Mouse (Mus musculus): ENCODE results near the gene Cmtm7. TPM values are rescaled to one million over a fixed set of nuclear protein-coding genes. Genes with fewer than 3 reads are reported as not detected.

Cmtm7 gene
- polyA plus RNA-seq (2012; fragmentation: generic; extraction: Trizol) = 61.4 TPM
- long read RNA-seq, experiment 1, transcript Cmtm7-201 (5 exons, 993 nt) = major isoform, 50 of 60 reads
- long read RNA-seq, experiment 1, transcript Cmtm7-202 (4 exons, 874 nt) = minor isoform, 5 of 60 reads
- long read RNA-seq, experiment 1, partial matches to known transcripts = 3 of 60 reads
- long read RNA-seq, experiment 1, other reads (novel, unspliced or antisense) = 2 of 60 reads
- long read RNA-seq, experiment 2, transcript Cmtm7-201 (5 exons, 993 nt) = major isoform, 36 of 42 reads
- long read RNA-seq, experiment 2, partial matches to known transcripts = 0 of 42 reads
- long read RNA-seq, experiment 2, other reads (novel, unspliced or antisense) = 3 of 42 reads

- Histone ChIP-seq H3K4me3 (ENCODE audit: insufficient read depth, poor library complexity, severe bottlenecking) (peak within 1 kb of the TSS; percentile 32), H3K27me3 (ENCODE audit: control insufficient read depth, insufficient read depth, insufficient read length) (no peaks in the 10 kb centered on the region), H3K79me2 (ENCODE audit: control insufficient read depth, insufficient read depth) (peaks cover 26% of the 10 kb centered on the region), H3ac (ENCODE audit: control insufficient read depth, insufficient read length, low read depth) (peak within 1 kb of the TSS; percentile 57), H3K79me3 (ENCODE audit: low read depth) (no peaks in the 10 kb centered on the region), H3K36me3 (ENCODE audit: control insufficient read depth, insufficient read depth) (no peaks in the 10 kb centered on the region)
- TF ChIP-seq MYOD1 (IDR thresholded peaks at IDR 0.05; ENCODE audit: control insufficient read depth, insufficient read length, low read depth) (no peak), MAX (IDR thresholded peaks at IDR 0.05) (peak; percentile 76), FOSL1 (IDR thresholded peaks at IDR 0.05; ENCODE audit: insufficient read depth, low read length, poor library complexity, severe bottlenecking) (no peak)
These were observed at the start of gene Cmtm7 for GRCm38 (mm10) chr9:114781526-114782212. Gene Cmtm7 (minus strand): TSS chr9:114781856.

- Histone ChIP-seq H3ac (ENCODE audit: control insufficient read depth, insufficient read length, low read depth) (no peak overlapping the region), H3K4me3 (ENCODE audit: insufficient read depth, poor library complexity, severe bottlenecking) (no peak overlapping the region), H3K79me2 (ENCODE audit: control insufficient read depth, insufficient read depth) (no peaks in the 10 kb centered on the region), H3K36me3 (ENCODE audit: control insufficient read depth, insufficient read depth) (no peaks in the 10 kb centered on the region), H3K79me3 (ENCODE audit: low read depth) (no peaks in the 10 kb centered on the region), H3K27me3 (ENCODE audit: control insufficient read depth, insufficient read depth, insufficient read length) (peaks cover 14% of the 10 kb centered on the region)
- no peak for TF ChIP-seq MAX (IDR thresholded peaks at IDR 0.05)
- TF ChIP-seq MYOD1 (IDR thresholded peaks at IDR 0.05; ENCODE audit: control insufficient read depth, insufficient read length, low read depth) = no peak
- TF ChIP-seq FOSL1 (IDR thresholded peaks at IDR 0.05; ENCODE audit: insufficient read depth, low read length, poor library complexity, severe bottlenecking) = no peak
- no peak for TF ChIP-seq CTCF (IDR thresholded peaks at IDR 0.05; ENCODE audit: control insufficient read depth, insufficient read depth, insufficient read length)
- no peak for TF ChIP-seq CEBPB (IDR thresholded peaks at IDR 0.05; ENCODE audit: low read depth)
- TF ChIP-seq MYOG (IDR thresholded peaks at IDR 0.05; ENCODE audit: control insufficient read depth, extremely low read depth, insufficient read length) = no peak
- TF ChIP-seq USF1 (IDR thresholded peaks at IDR 0.05; ENCODE audit: low read depth) = no peak
These were observed 48.7 kb upstream of the Cmtm7 start for GRCm38 (mm10) chr9:114830351-114830750.

DNA sequence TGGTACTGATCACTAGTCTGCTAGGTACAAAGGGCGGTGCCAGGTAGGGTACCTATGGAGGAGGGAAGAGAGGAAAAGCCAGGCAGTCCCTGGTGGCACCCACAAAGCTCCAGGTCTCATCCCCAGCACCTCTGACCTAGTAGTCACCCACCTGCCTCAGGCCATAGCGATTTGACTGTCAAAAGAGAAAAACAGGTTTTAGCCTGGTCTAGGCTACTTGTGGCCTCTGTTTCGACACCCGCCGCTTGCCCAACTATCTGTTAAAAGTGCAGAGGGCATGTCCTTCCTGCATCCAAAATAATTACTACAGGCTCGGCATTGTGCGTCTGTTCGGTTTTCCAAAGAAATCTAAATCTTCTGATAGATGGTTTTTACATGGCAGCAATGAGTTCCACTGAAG is 48.0 kb upstream of the Cmtm7 start:
- Histone ChIP-seq H3K79me2 (ENCODE audit: control insufficient read depth, insufficient read depth) (no peaks in the 10 kb centered on the region), H3ac (ENCODE audit: control insufficient read depth, insufficient read length, low read depth) (no peak overlapping the region), H3K79me3 (ENCODE audit: low read depth) (no peaks in the 10 kb centered on the region), H3K36me3 (ENCODE audit: control insufficient read depth, insufficient read depth) (no peaks in the 10 kb centered on the region), H3K4me3 (ENCODE audit: insufficient read depth, poor library complexity, severe bottlenecking) (no peak overlapping the region), H3K27me3 (ENCODE audit: control insufficient read depth, insufficient read depth, insufficient read length) (peaks cover 11% of the 10 kb centered on the region)
- TF ChIP-seq FOSL1 (IDR thresholded peaks at IDR 0.05; ENCODE audit: insufficient read depth, low read length, poor library complexity, severe bottlenecking) (no peak), MYOD1 (IDR thresholded peaks at IDR 0.05; ENCODE audit: control insufficient read depth, insufficient read length, low read depth) (no peak), MYOG (IDR thresholded peaks at IDR 0.05; ENCODE audit: control insufficient read depth, extremely low read depth, insufficient read length) (no peak), MAX (IDR thresholded peaks at IDR 0.05) (no peak)

- Histone ChIP-seq H3K79me2 (ENCODE audit: control insufficient read depth, insufficient read depth) (no peaks in the 10 kb centered on the region), H3K79me3 (ENCODE audit: low read depth) (no peaks in the 10 kb centered on the region), H3ac (ENCODE audit: control insufficient read depth, insufficient read length, low read depth) (no peak overlapping the region), H3K4me3 (ENCODE audit: insufficient read depth, poor library complexity, severe bottlenecking) (no peak overlapping the region), H3K27me3 (ENCODE audit: control insufficient read depth, insufficient read depth, insufficient read length) (peaks cover 5% of the 10 kb centered on the region), H3K36me3 (ENCODE audit: control insufficient read depth, insufficient read depth) (no peaks in the 10 kb centered on the region)
- no peak for TF ChIP-seq MAX (IDR thresholded peaks at IDR 0.05)
- no peak for TF ChIP-seq MYOD1 (IDR thresholded peaks at IDR 0.05; ENCODE audit: control insufficient read depth, insufficient read length, low read depth)
- TF ChIP-seq CEBPB (IDR thresholded peaks at IDR 0.05; ENCODE audit: low read depth) = no peak
- TF ChIP-seq USF1 (IDR thresholded peaks at IDR 0.05; ENCODE audit: low read depth) = no peak
- no peak for TF ChIP-seq CTCF (IDR thresholded peaks at IDR 0.05; ENCODE audit: control insufficient read depth, insufficient read depth, insufficient read length)
- no peak for TF ChIP-seq MYOG (IDR thresholded peaks at IDR 0.05; ENCODE audit: control insufficient read depth, extremely low read depth, insufficient read length)
- TF ChIP-seq FOSL1 (IDR thresholded peaks at IDR 0.05; ENCODE audit: insufficient read depth, low read length, poor library complexity, severe bottlenecking) = no peak
These were observed 46.7 kb upstream of the Cmtm7 start for GRCm38 (mm10) chr9:114828377-114828776.

DNA sequence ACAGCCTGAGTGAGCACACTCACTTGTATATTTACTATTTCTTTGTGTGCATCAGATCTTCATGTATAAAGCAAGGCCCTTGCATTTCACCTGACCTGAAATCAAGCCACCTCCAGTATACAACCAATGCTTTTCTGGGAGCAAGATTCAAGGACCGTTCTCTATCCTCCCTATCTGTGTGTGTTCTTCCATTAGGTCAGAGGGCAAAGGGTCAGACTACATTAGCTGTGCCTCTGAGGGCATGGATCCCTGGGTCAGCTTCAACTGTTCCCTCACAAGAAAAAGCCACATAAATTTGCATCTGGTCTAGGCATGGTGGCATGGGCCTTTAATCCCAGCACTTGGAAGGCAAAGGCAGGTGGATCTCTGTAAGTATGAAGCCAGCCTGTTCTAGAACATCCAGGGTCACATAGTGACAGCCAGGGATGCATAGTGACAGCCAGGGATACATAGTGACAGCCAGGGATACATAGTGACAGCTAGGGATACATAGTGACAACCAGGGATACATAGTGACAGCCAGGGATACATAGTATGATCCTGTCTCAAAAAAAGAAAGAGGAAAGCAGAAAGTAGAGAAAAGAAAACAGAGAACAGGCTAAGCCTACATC is 45.7 kb upstream of the Cmtm7 start:
- H3K27me3 ChIP-seq (ENCODE audit: control insufficient read depth, insufficient read depth, insufficient read length) = peaks cover 4% of the 10 kb centered on the region
- H3K4me3 ChIP-seq (ENCODE audit: insufficient read depth, poor library complexity, severe bottlenecking) = no peak overlapping the region
- H3K79me3 ChIP-seq (ENCODE audit: low read depth) = no peaks in the 10 kb centered on the region
- TF ChIP-seq MAX (IDR thresholded peaks at IDR 0.05) (no peak), USF1 (IDR thresholded peaks at IDR 0.05; ENCODE audit: low read depth) (no peak), MYOG (IDR thresholded peaks at IDR 0.05; ENCODE audit: control insufficient read depth, extremely low read depth, insufficient read length) (no peak), CTCF (IDR thresholded peaks at IDR 0.05; ENCODE audit: control insufficient read depth, insufficient read depth, insufficient read length) (no peak), CEBPB (IDR thresholded peaks at IDR 0.05; ENCODE audit: low read depth) (no peak), FOSL1 (IDR thresholded peaks at IDR 0.05; ENCODE audit: insufficient read depth, low read length, poor library complexity, severe bottlenecking) (no peak), MYOD1 (IDR thresholded peaks at IDR 0.05; ENCODE audit: control insufficient read depth, insufficient read length, low read depth) (no peak)
- H3ac ChIP-seq (ENCODE audit: control insufficient read depth, insufficient read length, low read depth) = no peak overlapping the region
- no peaks in the 10 kb centered on the region for H3K79me2 ChIP-seq (ENCODE audit: control insufficient read depth, insufficient read depth)
- no peaks in the 10 kb centered on the region for H3K36me3 ChIP-seq (ENCODE audit: control insufficient read depth, insufficient read depth)

Data from C2C12 (cell line).